Mouse (Mus musculus) heart, embryonic 11.5 days (tissue): ENCODE data around the gene Hcar2. TPM values are rescaled to one million over a fixed set of nuclear protein-coding genes. Genes with fewer than 3 reads are reported as not detected.

Source experiments
- ATAC-seq: fragments of 200-750 bp; cut with Nextera tagmentation; replicated peaks from 2 replicates; pipeline ENCODE4 v1.8.0; 2017; ENCODE audit warnings: moderate library complexity; ENCODE audit not compliant: insufficient number of reproducible peaks, low FRiP score, low TSS enrichment
- H3K27ac ChIP-seq: fragments of 300-500 bp; sonication (generic); 2 replicates; pipeline ENCODE4 v1.5.1; 2014; ENCODE audit warnings: mild to moderate bottlenecking, low read depth, low read length
- H3K27me3 ChIP-seq: fragments of 300-500 bp; sonication (generic); 2 replicates; pipeline ENCODE4 v1.6.1; 2014; ENCODE audit warnings: mild to moderate bottlenecking, low read length, mixed read lengths; ENCODE audit not compliant: control insufficient read depth, insufficient read depth
- H3K36me3 ChIP-seq: fragments of 300-500 bp; sonication (generic); 2 replicates; pipeline ENCODE4 v1.6.1; 2014; ENCODE audit warnings: mild to moderate bottlenecking, low read length, moderate library complexity, mixed read lengths; ENCODE audit not compliant: control insufficient read depth, insufficient read depth
- H3K4me1 ChIP-seq: fragments of 300-500 bp; sonication (generic); 2 replicates; pipeline ENCODE4 v1.6.1; 2014; ENCODE audit warnings: low read length; ENCODE audit not compliant: control insufficient read depth, insufficient read depth
- H3K4me2 ChIP-seq: fragments of 300-500 bp; sonication (generic); 2 replicates; pipeline ENCODE4 v1.6.1; 2014; ENCODE audit warnings: mild to moderate bottlenecking, moderate library complexity
- H3K4me3 ChIP-seq: fragments of 300-500 bp; sonication (generic); 2 replicates; pipeline ENCODE4 v1.5.1; 2014; ENCODE audit warnings: low read depth, low read length
- H3K9ac ChIP-seq: fragments of 300-500 bp; sonication (generic); 2 replicates; pipeline ENCODE4 v1.6.1; 2014; ENCODE audit warnings: mild to moderate bottlenecking, low read depth, low read length, moderate library complexity
- H3K9me3 ChIP-seq: fragments of 300-500 bp; sonication (generic); replicated peaks from 2 replicates; pipeline ENCODE4 v1.6.1; 2016; ENCODE audit warnings: low read length; ENCODE audit not compliant: control insufficient read depth
- WGBS: fragments of 180-500 bp; shearing (Covaris S2); extraction: QIAGEN DNeasy Blood & Tissue Kit; methylation state at CpG from one replicate; pipeline ENCODE4 v1.1.7; 2014; ENCODE audit not compliant: insufficient replicate concordance; 5-methylcytosine and 5-hydroxymethylcytosine counted together
- polyA plus RNA-seq: library from polyadenylated mRNA; unstranded; fragments of >200 nt; fragmentation: Nextera tagmentation; extraction: Ambion mirVana; gene quantifications from 2 replicates; pipeline ENCODE4 v1.2.1, GENCODE M21; 2014

The Hcar2 gene
- polyA plus RNA-seq, 1 experiment from 2014 or later = not detected

GRCm38 (mm10) chr5:123893520-123893919 lies 28.2 kb upstream of the Hcar2 start:
- Histone ChIP-seq H3K27me3 (no peaks in the 10 kb centered on the region), H3K9me3 (no peaks in the 10 kb centered on the region), H3K9ac (no peak overlapping the region), H3K36me3 (no peaks in the 10 kb centered on the region), H3K4me2 (no peak overlapping the region), H3K27ac (no peak overlapping the region), H3K4me1 (no peaks in the 10 kb centered on the region), H3K4me3 (no peak overlapping the region)
- ATAC-seq = no peak
- WGBS = 88% methylated on average over 5 of the region's 5 CpGs

- Histone ChIP-seq H3K27me3 (no peaks in the 10 kb centered on the region), H3K36me3 (no peaks in the 10 kb centered on the region), H3K27ac (no peak overlapping the region), H3K4me1 (no peaks in the 10 kb centered on the region), H3K9ac (no peak overlapping the region), H3K4me3 (no peak overlapping the region), H3K9me3 (no peaks in the 10 kb centered on the region), H3K4me2 (no peak overlapping the region)
- ATAC-seq = no peak
- 36% methylated on average over 6 of the region's 6 CpGs for WGBS
Observed at GRCm38 (mm10) chr5:123891669-123892068, 26.4 kb upstream of the Hcar2 start.

GRCm38 (mm10) chr5:123890987-123891386 lies 25.7 kb upstream of the Hcar2 start:
- 83% methylated on average over 5 of the region's 5 CpGs for WGBS
- ATAC-seq = no peak

GRCm38 (mm10) chr5:123890312-123890711 lies 25.0 kb upstream of the Hcar2 start:
- H3K4me3 ChIP-seq = no peak overlapping the region
- 71% methylated on average over 2 of the region's 2 CpGs for WGBS
- H3K27ac ChIP-seq = no peak overlapping the region
- H3K9me3 ChIP-seq = no peaks in the 10 kb centered on the region
- H3K4me2 ChIP-seq = no peak overlapping the region
- no peak overlapping the region for H3K9ac ChIP-seq
- ATAC-seq = no peak
- no peaks in the 10 kb centered on the region for H3K36me3 ChIP-seq
- no peaks in the 10 kb centered on the region for H3K4me1 ChIP-seq
- no peaks in the 10 kb centered on the region for H3K27me3 ChIP-seq

More at GRCm38 (mm10) chr5:123890987-123891386, 25.7 kb upstream of the Hcar2 start:
- Histone ChIP-seq H3K36me3 (no peaks in the 10 kb centered on the region), H3K27ac (no peak overlapping the region), H3K9me3 (no peaks in the 10 kb centered on the region), H3K27me3 (no peaks in the 10 kb centered on the region), H3K4me2 (no peak overlapping the region), H3K9ac (no peak overlapping the region), H3K4me1 (no peaks in the 10 kb centered on the region), H3K4me3 (no peak overlapping the region)

GRCm38 (mm10) chr5:123886365-123886764 lies 21.1 kb upstream of the Hcar2 start:
- Histone ChIP-seq H3K4me3 (no peak overlapping the region), H3K9ac (no peak overlapping the region), H3K27me3 (no peaks in the 10 kb centered on the region), H3K36me3 (no peaks in the 10 kb centered on the region), H3K9me3 (no peaks in the 10 kb centered on the region), H3K4me2 (no peak overlapping the region), H3K4me1 (no peaks in the 10 kb centered on the region), H3K27ac (no peak overlapping the region)
- ATAC-seq = no peak
- 65% methylated on average over 3 of the region's 3 CpGs for WGBS

- Histone ChIP-seq H3K27ac (no peak overlapping the region), H3K27me3 (peaks cover 1% of the 10 kb centered on the region; the same call in 1 of the 2 replicates), H3K4me3 (no peak overlapping the region), H3K9ac (no peak overlapping the region), H3K36me3 (no peaks in the 10 kb centered on the region), H3K4me1 (no peaks in the 10 kb centered on the region), H3K9me3 (no peaks in the 10 kb centered on the region), H3K4me2 (no peak overlapping the region)
- 66% methylated on average over 10 of the region's 10 CpGs for WGBS
- no peak for ATAC-seq
Observed at GRCm38 (mm10) chr5:123884332-123884731, 19.0 kb upstream of the Hcar2 start.

- Histone ChIP-seq H3K36me3 (no peaks in the 10 kb centered on the region), H3K27ac (no peak overlapping the region), H3K4me2 (no peak overlapping the region), H3K9ac (no peak overlapping the region), H3K4me3 (no peak overlapping the region), H3K9me3 (no peaks in the 10 kb centered on the region), H3K4me1 (no peaks in the 10 kb centered on the region), H3K27me3 (peaks cover 2% of the 10 kb centered on the region; the same call in 1 of the 2 replicates)
- ATAC-seq = no peak
- 72% methylated on average over 7 of the region's 7 CpGs for WGBS
Observed at GRCm38 (mm10) chr5:123883891-123884290, 18.6 kb upstream of the Hcar2 start.

- ATAC-seq = no peak
- Histone ChIP-seq H3K4me3 (no peak overlapping the region), H3K27me3 (peaks cover 2% of the 10 kb centered on the region; the same call in 1 of the 2 replicates), H3K27ac (no peak overlapping the region), H3K36me3 (no peaks in the 10 kb centered on the region), H3K4me2 (no peak overlapping the region), H3K4me1 (no peaks in the 10 kb centered on the region), H3K9ac (no peak overlapping the region), H3K9me3 (no peaks in the 10 kb centered on the region)
- 81% methylated on average over 12 of the region's 14 CpGs for WGBS
Observed at GRCm38 (mm10) chr5:123880778-123881177, 15.5 kb upstream of the Hcar2 start.

GRCm38 (mm10) chr5:123879928-123880327 lies 14.6 kb upstream of the Hcar2 start, which contains the start of gene Hcar1:
TSS of gene Hcar1 (minus strand) at chr5:123880020.
- no peak within 1 kb of the TSS for H3K27ac ChIP-seq
- no peak within 1 kb of the TSS; the same call in 1 of the 2 replicates for H3K9ac ChIP-seq
- H3K4me1 ChIP-seq = no peaks in the 10 kb centered on the region
- 51% methylated on average over 12 of the region's 12 CpGs for WGBS
- no peak for ATAC-seq
- H3K4me3 ChIP-seq = no peak within 1 kb of the TSS
- peak within 1 kb of the TSS; percentile 2; the same call in 1 of the 2 replicates for H3K4me2 ChIP-seq
- no peaks in the 10 kb centered on the region for H3K36me3 ChIP-seq
- H3K27me3 ChIP-seq = peaks cover 2% of the 10 kb centered on the region; the same call in 1 of the 2 replicates
- H3K9me3 ChIP-seq = no peaks in the 10 kb centered on the region
